13 mouse cellular contexts compared by ENCODE assay signal in the genomic region with DNA sequence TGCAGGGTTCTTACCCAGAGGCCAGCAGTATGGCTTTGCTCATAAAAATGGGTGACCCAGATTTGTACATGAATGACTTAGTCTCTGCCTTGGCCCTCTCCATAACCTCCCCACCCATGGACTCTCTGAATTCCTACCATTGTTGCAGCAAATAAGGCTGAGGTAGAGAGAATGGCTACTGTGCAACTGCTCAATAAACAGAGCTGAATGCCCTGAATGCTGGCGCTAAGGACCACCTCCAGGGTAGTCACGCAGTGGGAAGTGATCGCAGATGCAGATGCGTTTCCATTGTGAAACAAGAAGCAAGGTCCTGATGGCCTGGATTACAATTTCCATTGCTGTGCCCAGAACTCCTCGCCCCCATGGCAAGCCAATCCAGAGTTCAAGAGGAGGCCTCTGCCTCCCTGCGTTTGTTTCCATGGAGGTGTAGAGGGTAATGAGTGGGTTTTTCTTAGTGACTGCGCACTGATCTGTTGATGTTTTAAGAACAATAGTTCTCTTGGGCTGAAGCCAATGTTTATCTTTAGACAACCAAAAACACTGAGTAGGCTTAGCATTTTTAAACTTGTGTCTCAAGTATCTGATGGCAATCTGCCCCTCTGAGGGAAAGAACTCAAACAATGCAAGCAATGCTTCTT. TPM values are rescaled to one million over a fixed set of nuclear protein-coding genes. Genes with fewer than 3 reads are reported as not detected.
DNase-seq lines count a peak whose midpoint lies in the region; ATAC-seq and TF ChIP-seq lines count a peak whose summit lies in the region.
"Had no signal": no experiment of that assay in that cellular context is flagged by ENCODE, and none has a peak within 500 bp of the region (broad histone marks: within the 10 kb centered on the region; RNA-seq: fewer than 3 reads in every experiment).

No protein-coding gene starts in this region.

- no peak overlapping the region for H3K9ac ChIP-seq in forebrain, embryonic 16.5 days (replicated peaks; ENCODE audit: low read depth, low read length)

- TF ChIP-seq CTCF in E14TG2a.4 (conservative IDR thresholded peaks at IDR 0.05; ENCODE audit: low read length) = no peak

- H3K4me3 ChIP-seq in E14TG2a.4 (replicated peaks; ENCODE audit: low read length) = peak overlapping the region; percentile 17
- H3K4me3 ChIP-seq in forebrain, embryonic 16.5 days (replicated peaks; ENCODE audit: low read length) = no peak overlapping the region
- H3K4me3 ChIP-seq: heart, adult 2 months had no signal

- no peaks in the 10 kb centered on the region for H3K36me3 ChIP-seq in E14TG2a.4 (ENCODE audit: insufficient read depth, low read length)
- no peaks in the 10 kb centered on the region for H3K36me3 ChIP-seq in forebrain, embryonic 16.5 days (ENCODE audit: control insufficient read depth, insufficient read depth)

- H3K4me1 ChIP-seq in E14TG2a.4 (replicated peaks; ENCODE audit: low read depth, low read length) = peaks cover 59% of the 10 kb centered on the region
- peaks cover 4% of the 10 kb centered on the region; the same call in 1 of the 2 replicates for H3K4me1 ChIP-seq in forebrain, embryonic 16.5 days (replicated peaks; ENCODE audit: control insufficient read depth, insufficient read depth, low read length)

- DNase-seq in WW6 (ENCODE audit: low read depth, low spot score) = peak; percentile 20
- DNase-seq in lung, postnatal 25 days (ENCODE audit: low spot score) = peak; percentile 79
- DNase-seq in kidney, postnatal 36 days = no peak
- no peak for DNase-seq in adrenal gland, adult 8-10 months
- no peak for DNase-seq in thymus, postnatal 36 days
- no peak for DNase-seq in heart, adult 8-10 months (ENCODE audit: low spot score)
- DNase-seq: cerebellum, postnatal 36 days; thymus, postnatal 25 days had no signal

- no peak overlapping the region for H3K4me2 ChIP-seq in forebrain, embryonic 16.5 days (ENCODE audit: low read length)

- no peak overlapping the region for H3K27ac ChIP-seq in forebrain, embryonic 16.5 days (ENCODE audit: low read length)
- H3K27ac ChIP-seq: heart, adult 2 months had no signal

- whole genome bisulfite sequencing in forebrain, embryonic 16.5 days = 11% methylated on average over 7 of the region's 7 CpGs

- H3K9me3 ChIP-seq in E14TG2a.4 (ENCODE audit: low read length) = no peaks in the 10 kb centered on the region
- no peaks in the 10 kb centered on the region for H3K9me3 ChIP-seq in forebrain, embryonic 16.5 days (ENCODE audit: control insufficient read depth, low read length)

- no peaks in the 10 kb centered on the region for H3K27me3 ChIP-seq in E14TG2a.4 (ENCODE audit: insufficient read depth, low read length)
- H3K27me3 ChIP-seq in forebrain, embryonic 16.5 days (replicated peaks; ENCODE audit: control insufficient read depth, insufficient read depth, low read length) = no peaks in the 10 kb centered on the region
- H3K27me3 ChIP-seq: CH12.LX had no signal

- ATAC-seq in forebrain, embryonic 16.5 days = peak; percentile 89
- ATAC-seq: inflammation-experienced regulatory T-cells, adult 6 months had no signal

RNA-seq across cellular contexts. Expression of a gene that starts 42.5 kb away (rescaled TPM):
- polyA plus RNA-seq in forebrain, embryonic 16.5 days (2015; fragmentation: Nextera tagmentation; extraction: Ambion mirVana) = 2.4 and 2.6 TPM in 2 replicates
- total RNA-seq in adrenal gland, adult 8-10 months (2022) = 1 to 10 TPM in 1 of 4 experiments, under 1 TPM in 3; 0.45 to 1.5 (median 0.82) TPM
- under 1 TPM; 0.19 to 0.32 (median 0.23) TPM for total RNA-seq in heart, adult 8-10 months (2022)
- total RNA-seq: CH12.LX had no signal

Comparison
In these comparisons a context has a peak if more than half of its experiments do, and no peak if none do; other contexts are left out.
1. DNase-seq: peak in WW6 (single experiment) and lung, postnatal 25 days (single experiment); none in kidney, postnatal 36 days (0 of 2), adrenal gland, adult 8-10 months (single experiment), thymus, postnatal 36 days (0 of 2) and heart, adult 8-10 months (single experiment).